9 mouse cellular contexts compared by ENCODE assay signal in genomic region chr11:47304702-47305450, GRCm38 (mm10).
A peak's percentile ranks its signal among the peaks of the same experiment; 100 is the strongest.
DNase-seq lines count a peak whose midpoint lies in the region; ATAC-seq lines count a peak whose summit lies in the region.
"Had no signal": no experiment of that assay in that cellular context is flagged by ENCODE, and none has a peak within 500 bp of the region (broad histone marks: within the 10 kb centered on the region; RNA-seq: fewer than 3 reads in every experiment).

No protein-coding gene starts in this region.

- H3K9me3 ChIP-seq in lung, embryonic 16.5 days (ENCODE audit: control insufficient read depth, low read length) = no peaks in the 10 kb centered on the region
- H3K9me3 ChIP-seq in stomach, embryonic 14.5 days (ENCODE audit: control insufficient read depth, low read depth, low read length) = no peaks in the 10 kb centered on the region

- no peak overlapping the region for H3K9ac ChIP-seq in lung, embryonic 16.5 days (ENCODE audit: low read length)
- no peak overlapping the region for H3K9ac ChIP-seq in stomach, embryonic 14.5 days (replicated peaks; ENCODE audit: low read depth, low read length)

- peak; percentile 71; the same call in 1 of the 2 replicates for ATAC-seq in lung, embryonic 16.5 days (ENCODE audit: low read depth)
- peak; percentile 61; the same call in 1 of the 2 replicates for ATAC-seq in stomach, embryonic 14.5 days (ENCODE audit: insufficient number of reproducible peaks, insufficient read depth, low FRiP score, low read depth)

- 59% methylated on average over 12 of the region's 12 CpGs for WGBS in lung, embryonic 16.5 days
- 52% methylated on average over 12 of the region's 12 CpGs for WGBS in stomach, embryonic 14.5 days

- DNase-seq in adrenal gland, adult 2 months = peak; percentile 17
- DNase-seq in adrenal gland, postnatal 4 days (ENCODE audit: low spot score in 2 of 2) = no peak
- no peak for DNase-seq in lung, postnatal 25 days (ENCODE audit: low spot score)
- DNase-seq in layer of hippocampus, adult 9-10 months (ENCODE audit: low spot score) = peak; percentile 63
- no peak for DNase-seq in embryo, embryonic 10.5 days (ENCODE audit: low spot score)
- no peak for DNase-seq in urinary bladder, adult 18-20 months (ENCODE audit: low spot score in 2 of 2)
- DNase-seq: liver had no signal

- H3K4me2 ChIP-seq in lung, embryonic 16.5 days (ENCODE audit: low read depth, low read length) = no peak overlapping the region
- no peak overlapping the region for H3K4me2 ChIP-seq in stomach, embryonic 14.5 days (replicated peaks; ENCODE audit: low read depth, low read length)

- no peak overlapping the region for H3K4me3 ChIP-seq in lung, embryonic 16.5 days (ENCODE audit: low read length)
- no peak overlapping the region for H3K4me3 ChIP-seq in stomach, embryonic 14.5 days (ENCODE audit: low read depth, low read length)

- H3K36me3 ChIP-seq in lung, embryonic 16.5 days (ENCODE audit: control insufficient read depth, insufficient read depth, low read length) = no peaks in the 10 kb centered on the region
- H3K36me3 ChIP-seq in stomach, embryonic 14.5 days (ENCODE audit: control insufficient read depth, insufficient read depth, low read length) = no peaks in the 10 kb centered on the region

- H3K27me3 ChIP-seq in lung, embryonic 16.5 days (ENCODE audit: control insufficient read depth, insufficient read depth, low read depth, low read length) = no peaks in the 10 kb centered on the region
- no peaks in the 10 kb centered on the region for H3K27me3 ChIP-seq in stomach, embryonic 14.5 days (ENCODE audit: control insufficient read depth, insufficient read depth, low read length)

- H3K4me1 ChIP-seq in lung, embryonic 16.5 days (replicated peaks; ENCODE audit: control insufficient read depth, insufficient read depth, low read length) = peaks cover 5% of the 10 kb centered on the region
- peaks cover 6% of the 10 kb centered on the region; the same call in 1 of the 2 replicates for H3K4me1 ChIP-seq in stomach, embryonic 14.5 days (ENCODE audit: control insufficient read depth, insufficient read depth, low read length)

- H3K27ac ChIP-seq in lung, embryonic 16.5 days (ENCODE audit: low read length) = no peak overlapping the region
- H3K27ac ChIP-seq in stomach, embryonic 14.5 days (ENCODE audit: low read length) = no peak overlapping the region; the same call in 1 of the 2 replicates

Comparison
In these comparisons a context has a peak if more than half of its experiments do, and no peak if none do; other contexts are left out.
1. DNase-seq: peak in adrenal gland, adult 2 months (single experiment) and layer of hippocampus, adult 9-10 months (single experiment); none in adrenal gland, postnatal 4 days (0 of 2), lung, postnatal 25 days (single experiment), embryo, embryonic 10.5 days (single experiment) and urinary bladder, adult 18-20 months (0 of 2).